Mouse (Mus musculus) olfactory bulb, adult 2 months (tissue): ENCODE results near the gene Tk2.

Experiments
- CTCF ChIP-seq: fragments of 200-500 bp; IDR thresholded peaks from 2 replicates; pipeline ENCODE4 v1.5.1; 2012; ENCODE audit warnings: low read depth, mild to moderate bottlenecking, low read length, moderate library complexity; ENCODE audit not compliant: insufficient read depth
- POLR2A ChIP-seq: fragments of 200-500 bp; IDR thresholded peaks from 2 replicates; pipeline ENCODE4 v1.6.1; 2012; ENCODE audit warnings: mild to moderate bottlenecking, low read depth, low read length, moderate library complexity; ENCODE audit not compliant: insufficient read depth

DNA sequence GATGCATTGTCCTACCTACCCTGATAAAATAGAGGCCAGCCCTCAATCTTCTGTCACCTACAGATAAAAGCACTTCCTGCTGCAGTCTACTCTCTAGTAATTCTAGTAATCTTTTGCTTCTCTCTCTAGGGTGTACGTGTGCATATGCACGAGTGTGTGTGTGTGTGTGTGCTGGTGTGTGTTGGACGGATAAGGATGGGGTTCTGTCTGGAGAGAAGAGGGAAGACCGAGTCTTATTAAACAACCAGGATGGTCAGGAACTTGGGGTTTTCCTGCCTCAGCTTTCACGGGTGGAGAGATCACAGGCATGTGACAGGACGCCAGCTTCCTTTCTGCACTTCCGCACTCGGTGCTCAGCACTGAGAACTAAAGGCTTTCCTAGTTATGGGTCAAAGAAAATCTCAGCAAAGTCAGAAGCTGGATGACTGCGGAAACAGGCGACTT is 8.9 kb downstream of the Tk2 start:
- TF ChIP-seq CTCF (no peak), POLR2A (no peak)
